Mouse (Mus musculus) small intestine, adult 2 months (tissue): ENCODE data around the gene Eif6. TPM values are rescaled to one million over a fixed set of nuclear protein-coding genes. Genes with fewer than 3 reads are reported as not detected.
A peak's percentile ranks its signal among the peaks of the same experiment; 100 is the strongest.

ENCODE experiments used
- H3K27ac ChIP-seq: fragments of 200-500 bp; 2 replicates; pipeline ENCODE4 v1.5.1; 2012; ENCODE audit warnings: low read depth, low read length, control low read depth, inconsistent platforms; ENCODE audit not compliant: insufficient read depth
- H3K27me3 ChIP-seq: fragments of 200-500 bp; 2 replicates; pipeline ENCODE4 v1.6.1; 2012; ENCODE audit warnings: mild to moderate bottlenecking, moderate library complexity, low read length, inconsistent platforms; ENCODE audit not compliant: control insufficient read depth, insufficient read depth
- H3K36me3 ChIP-seq: fragments of 200-500 bp; 2 replicates; pipeline ENCODE4 v1.6.1; 2012; ENCODE audit warnings: mild to moderate bottlenecking, low read length, control low read depth, inconsistent platforms; ENCODE audit not compliant: control insufficient read depth, insufficient read depth
- H3K4me1 ChIP-seq: fragments of 200-500 bp; 2 replicates; pipeline ENCODE4 v1.6.1; 2012; ENCODE audit warnings: low read length, inconsistent platforms, mixed read lengths; ENCODE audit not compliant: control insufficient read depth, insufficient read depth, insufficient read length
- H3K4me3 ChIP-seq: fragments of 200-500 bp; 2 replicates; pipeline ENCODE4 v1.5.1; 2012; ENCODE audit warnings: low read depth, mild to moderate bottlenecking, control low read depth, inconsistent platforms, low read length, moderate library complexity
- CTCF ChIP-seq: fragments of 200-500 bp; IDR thresholded peaks from 2 replicates; pipeline ENCODE4 v1.5.1; 2012; ENCODE audit warnings: low read depth, mild to moderate bottlenecking, control low read depth, inconsistent platforms, low read length, moderate library complexity, mixed read lengths; ENCODE audit not compliant: insufficient replicate concordance, insufficient read length; ENCODE audit errors: extremely low read depth
- POLR2A ChIP-seq: fragments of 200-500 bp; IDR thresholded peaks from 2 replicates; pipeline ENCODE4 v1.6.1; 2012; ENCODE audit warnings: low read depth, mild to moderate bottlenecking, control low read depth, inconsistent platforms, low read length, moderate library complexity
- WGBS: fragments of 180-500 bp; shearing (Covaris S2); methylation state at CpG from one replicate; pipeline ENCODE4 v1.1.7; 2018; 5-methylcytosine and 5-hydroxymethylcytosine counted together
- polyA plus RNA-seq: library from polyadenylated mRNA; depleted of rRNA; stranded (reverse); fragments of >200 nt; gene quantifications from 2 replicates; pipeline ENCODE4 v1.2.3, GENCODE M21; 2012

The Eif6 gene
- polyA plus RNA-seq, 1 experiment = 467 TPM

- 59% methylated on average over 13 of the region's 13 CpGs for WGBS
- Histone ChIP-seq H3K4me1 (peaks cover 8% of the 10 kb centered on the region; the same call in 1 of the 2 replicates), H3K27ac (no peak overlapping the region), H3K27me3 (no peaks in the 10 kb centered on the region), H3K4me3 (no peak overlapping the region), H3K36me3 (peaks cover 6% of the 10 kb centered on the region)
- TF ChIP-seq CTCF (no peak), POLR2A (no peak)
These were observed 36.0 kb upstream of the Eif6 start for GRCm38 (mm10) chr2:155862573-155863300.

- H3K4me1 ChIP-seq = peaks cover 8% of the 10 kb centered on the region; the same call in 1 of the 2 replicates
- no peak for TF ChIP-seq CTCF
- TF ChIP-seq POLR2A = no peak
- 90% methylated on average over 6 of the region's 6 CpGs for WGBS
These were observed 34.9 kb upstream of the Eif6 start for GRCm38 (mm10) chr2:155861581-155861980.

DNA sequence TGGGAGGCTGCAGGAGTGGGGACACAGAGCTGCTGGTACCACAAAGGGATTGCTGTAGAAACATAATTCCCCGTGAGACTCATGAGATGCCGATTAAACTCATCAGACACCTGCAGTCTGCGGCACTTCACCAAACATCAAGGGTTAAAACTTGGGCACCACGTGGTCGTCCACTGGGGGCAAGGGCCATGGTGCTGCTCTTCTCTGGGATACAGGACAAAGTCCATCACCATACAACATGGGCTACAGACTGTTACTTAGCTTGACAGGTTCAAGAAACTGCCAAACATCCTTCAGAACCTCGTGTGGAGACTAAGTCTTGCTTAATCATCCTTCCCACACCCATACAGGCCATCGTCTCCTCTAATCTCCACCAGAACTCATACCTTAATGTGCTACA lies 33.4 kb upstream of the Eif6 start:
- 57% methylated on average over 7 of the region's 7 CpGs for WGBS
- H3K36me3 ChIP-seq = peaks cover 12% of the 10 kb centered on the region
- no peak overlapping the region for H3K27ac ChIP-seq
- no peak overlapping the region for H3K4me3 ChIP-seq
- H3K27me3 ChIP-seq = no peaks in the 10 kb centered on the region
- H3K4me1 ChIP-seq = peaks cover 4% of the 10 kb centered on the region; the same call in 1 of the 2 replicates
- TF ChIP-seq POLR2A (no peak), CTCF (no peak)

More at GRCm38 (mm10) chr2:155861581-155861980, 34.9 kb upstream of the Eif6 start:
- Histone ChIP-seq H3K4me3 (no peak overlapping the region), H3K36me3 (peaks cover 12% of the 10 kb centered on the region), H3K27ac (no peak overlapping the region), H3K27me3 (no peaks in the 10 kb centered on the region)

GRCm38 (mm10) chr2:155852536-155852935 lies 25.8 kb upstream of the Eif6 start:
- 74% methylated on average over 5 of the region's 5 CpGs for WGBS
- TF ChIP-seq POLR2A (no peak), CTCF (no peak)
- Histone ChIP-seq H3K4me1 (no peaks in the 10 kb centered on the region), H3K36me3 (peaks cover 35% of the 10 kb centered on the region), H3K27me3 (no peaks in the 10 kb centered on the region), H3K27ac (no peak overlapping the region), H3K4me3 (no peak overlapping the region)

DNA sequence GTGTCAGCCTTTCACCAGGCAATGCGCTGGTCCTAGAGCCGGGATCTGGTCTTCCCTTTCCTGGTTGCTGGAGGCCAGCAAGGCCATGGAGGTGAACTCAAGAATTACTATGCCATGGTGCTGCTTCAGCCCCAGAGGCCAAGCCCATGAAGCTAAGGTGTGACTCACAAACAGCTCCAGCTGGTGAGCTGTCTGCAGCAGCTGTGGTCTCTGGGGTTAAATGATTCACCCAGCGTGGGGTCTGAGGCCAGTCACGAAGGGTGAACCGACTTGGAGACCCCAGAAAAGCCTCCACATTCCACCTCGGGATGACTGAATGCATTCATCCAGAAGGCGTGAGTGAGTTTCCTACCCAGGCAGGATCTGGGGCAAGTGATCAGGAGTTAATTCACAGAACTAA lies 23.4 kb upstream of the Eif6 start:
- Histone ChIP-seq H3K36me3 (peaks cover 49% of the 10 kb centered on the region), H3K4me3 (no peak overlapping the region), H3K4me1 (no peaks in the 10 kb centered on the region), H3K27me3 (no peaks in the 10 kb centered on the region), H3K27ac (no peak overlapping the region)
- WGBS = 87% methylated on average over 7 of the region's 7 CpGs
- no peak for TF ChIP-seq CTCF

DNA sequence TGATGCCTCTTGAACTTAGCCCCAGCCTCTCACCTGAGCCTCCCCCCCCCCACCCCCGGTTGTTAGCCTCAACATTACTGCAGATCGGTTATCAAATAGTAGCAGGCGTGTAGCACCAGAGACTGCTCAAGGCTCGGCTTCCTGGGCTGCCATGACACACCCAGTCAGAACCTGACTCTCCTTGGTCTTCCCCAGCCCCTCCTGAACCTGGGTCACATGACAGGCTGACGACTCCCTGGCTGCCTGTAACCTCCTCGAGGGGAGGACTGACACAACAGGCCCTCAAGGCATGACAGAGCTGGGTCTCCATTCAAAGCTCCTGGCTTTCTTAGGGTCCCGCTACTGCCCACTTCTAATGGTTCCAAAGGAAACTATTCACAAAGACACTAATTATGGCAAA lies 22.7 kb upstream of the Eif6 start:
- WGBS = 45% methylated on average over 7 of the region's 7 CpGs
- TF ChIP-seq POLR2A (no peak), CTCF (no peak)
- H3K4me1 ChIP-seq = no peaks in the 10 kb centered on the region
- H3K36me3 ChIP-seq = peaks cover 50% of the 10 kb centered on the region
- H3K27me3 ChIP-seq = no peaks in the 10 kb centered on the region
- H3K27ac ChIP-seq = no peak overlapping the region
- H3K4me3 ChIP-seq = no peak overlapping the region

DNA sequence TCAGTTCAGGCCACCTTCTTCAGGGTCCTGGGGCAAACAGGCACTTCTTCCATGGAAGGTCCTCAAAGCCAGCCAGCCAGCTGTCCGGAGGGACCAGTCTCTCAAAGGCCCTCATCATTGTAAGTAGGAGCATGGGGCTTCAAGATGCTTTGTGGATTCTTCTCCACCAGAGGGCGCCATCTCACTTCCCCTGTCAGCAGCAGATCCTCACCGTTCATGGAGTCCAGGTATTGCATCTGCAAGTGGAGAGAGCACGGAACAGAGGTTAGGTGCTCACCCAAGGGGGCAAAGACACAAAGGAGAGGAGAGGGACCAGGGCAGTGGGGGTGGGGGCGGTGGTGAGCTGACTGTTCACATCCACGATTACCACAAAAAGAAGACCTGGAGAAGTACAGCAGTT lies 21.6 kb upstream of the Eif6 start:
- no peak for TF ChIP-seq POLR2A
- TF ChIP-seq CTCF = peak; percentile 89; the same call in 1 of the 2 replicates
- Histone ChIP-seq H3K4me1 (no peaks in the 10 kb centered on the region), H3K36me3 (peaks cover 45% of the 10 kb centered on the region), H3K4me3 (no peak overlapping the region), H3K27me3 (no peaks in the 10 kb centered on the region), H3K27ac (no peak overlapping the region)
- WGBS = 31% methylated on average over 6 of the region's 6 CpGs

- 81% methylated on average over 8 of the region's 8 CpGs for WGBS
- Histone ChIP-seq H3K27ac (no peak overlapping the region), H3K36me3 (peaks cover 42% of the 10 kb centered on the region), H3K27me3 (no peaks in the 10 kb centered on the region), H3K4me1 (no peaks in the 10 kb centered on the region), H3K4me3 (no peak overlapping the region)
- TF ChIP-seq POLR2A = no peak
- no peak for TF ChIP-seq CTCF
These were observed 20.2 kb upstream of the Eif6 start for GRCm38 (mm10) chr2:155846930-155847329.
